Mouse (Mus musculus) layer of hippocampus, postnatal 36 days (tissue): ENCODE results near the gene Nlgn1. TPM values are rescaled to one million over a fixed set of nuclear protein-coding genes. Genes with fewer than 3 reads are reported as not detected.
A peak's percentile ranks its signal among the peaks of the same experiment; 100 is the strongest.

Experiments
- DNase-seq, 2 experiments: peaks; one replicate each; pipeline ENCODE4 v3.0.0; 2022
- total RNA-seq, 2 experiments: library from RNA; stranded (reverse); gene quantifications; 2 replicates each; pipeline ENCODE4 v1.2.3; 2021

The Nlgn1 gene
- total RNA-seq, 2 experiments from 2014 or later: 104 to 107 TPM

DNA sequence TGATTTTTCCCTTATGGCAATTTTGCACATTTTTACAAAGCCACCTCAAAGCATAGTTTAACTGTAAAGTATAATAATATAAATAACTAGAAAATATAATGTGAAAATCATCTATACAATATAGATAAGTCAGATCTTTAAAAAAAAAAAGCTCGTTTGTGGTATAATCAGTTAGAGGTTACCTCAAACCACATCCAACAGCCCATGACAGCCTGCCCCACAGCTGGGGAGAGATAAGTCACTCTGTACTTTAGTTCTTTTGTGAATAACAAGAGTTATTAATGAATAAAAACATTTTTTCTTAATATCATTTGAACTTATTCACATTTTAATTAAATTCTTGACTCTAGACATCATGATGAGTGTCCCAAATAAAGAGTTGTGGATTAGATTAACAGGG lies 130.8 kb downstream of the Nlgn1 start:
- no peak for DNase-seq

GRCm38 (mm10) chr3:26194970-26195369 lies 137.3 kb downstream of the Nlgn1 start:
- no peak for DNase-seq

GRCm38 (mm10) chr3:26181013-26181412 lies 151.2 kb downstream of the Nlgn1 start:
- DNase-seq: no peak

DNA sequence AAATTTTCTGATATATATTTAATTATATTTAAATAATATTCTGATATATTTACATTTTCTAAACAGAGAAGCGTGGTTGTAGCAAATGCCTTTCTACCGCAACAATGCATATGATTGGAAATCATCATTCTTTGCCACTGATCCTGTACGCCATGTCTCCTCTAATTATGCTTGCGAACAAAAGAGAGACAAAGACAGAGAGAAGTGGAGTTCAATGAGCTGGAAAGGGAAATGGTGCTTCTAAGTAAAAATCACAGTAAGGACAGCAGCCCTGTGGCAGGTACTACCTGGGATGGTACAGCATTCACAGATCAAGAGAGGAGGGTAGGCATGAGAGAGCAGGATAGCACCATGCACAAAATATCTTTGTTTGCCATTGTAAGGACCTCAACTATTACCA lies 156.9 kb downstream of the Nlgn1 start:
- DNase-seq: no peak

- DNase-seq: no peak
Measured at GRCm38 (mm10) chr3:26174257-26174656, 158.0 kb downstream of the Nlgn1 start.

- DNase-seq: no peak
Measured at GRCm38 (mm10) chr3:26173613-26174012, 158.6 kb downstream of the Nlgn1 start.

DNA sequence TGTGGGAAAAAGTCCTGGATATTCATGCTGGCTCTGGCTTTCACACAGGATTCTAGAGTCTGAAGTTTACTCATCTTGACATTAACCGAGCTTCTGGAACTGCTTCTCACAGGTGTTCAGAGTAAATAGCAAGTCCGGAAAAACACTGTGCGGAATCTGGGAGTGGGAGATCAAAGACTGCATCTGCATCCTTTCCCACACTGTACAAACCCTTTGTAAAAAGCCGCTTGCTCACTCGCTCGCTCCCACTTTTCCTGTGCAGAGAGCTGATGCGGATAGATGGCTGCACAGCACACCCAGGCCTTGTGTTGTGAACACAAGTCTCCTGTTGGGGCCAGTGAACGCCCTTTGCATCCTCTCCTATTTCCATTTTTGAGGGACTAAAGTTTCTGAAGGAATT lies 165.5 kb downstream of the Nlgn1 start:
- DNase-seq: no peak

DNA sequence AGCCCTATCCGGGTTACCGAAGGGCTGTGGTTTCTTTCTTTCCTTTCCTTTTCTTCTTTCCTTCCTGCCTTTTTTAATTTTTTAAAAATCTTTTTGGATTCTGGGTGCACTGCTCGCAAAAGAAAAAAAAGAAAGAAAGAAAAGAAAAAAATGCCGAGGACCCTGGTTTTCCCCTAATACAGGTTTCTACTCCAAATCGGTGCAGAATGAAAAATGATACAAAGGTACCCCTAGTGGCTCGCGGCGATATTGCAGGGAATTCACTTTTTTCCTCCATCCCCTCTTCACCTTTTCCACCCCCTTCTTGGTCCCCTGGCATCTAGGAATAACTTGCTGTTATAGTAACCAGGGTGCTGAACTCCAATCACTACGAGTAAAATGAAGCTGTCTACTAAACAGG lies 178.5 kb downstream of the Nlgn1 start:
- DNase-seq: peak; percentile 68 to 76

DNA sequence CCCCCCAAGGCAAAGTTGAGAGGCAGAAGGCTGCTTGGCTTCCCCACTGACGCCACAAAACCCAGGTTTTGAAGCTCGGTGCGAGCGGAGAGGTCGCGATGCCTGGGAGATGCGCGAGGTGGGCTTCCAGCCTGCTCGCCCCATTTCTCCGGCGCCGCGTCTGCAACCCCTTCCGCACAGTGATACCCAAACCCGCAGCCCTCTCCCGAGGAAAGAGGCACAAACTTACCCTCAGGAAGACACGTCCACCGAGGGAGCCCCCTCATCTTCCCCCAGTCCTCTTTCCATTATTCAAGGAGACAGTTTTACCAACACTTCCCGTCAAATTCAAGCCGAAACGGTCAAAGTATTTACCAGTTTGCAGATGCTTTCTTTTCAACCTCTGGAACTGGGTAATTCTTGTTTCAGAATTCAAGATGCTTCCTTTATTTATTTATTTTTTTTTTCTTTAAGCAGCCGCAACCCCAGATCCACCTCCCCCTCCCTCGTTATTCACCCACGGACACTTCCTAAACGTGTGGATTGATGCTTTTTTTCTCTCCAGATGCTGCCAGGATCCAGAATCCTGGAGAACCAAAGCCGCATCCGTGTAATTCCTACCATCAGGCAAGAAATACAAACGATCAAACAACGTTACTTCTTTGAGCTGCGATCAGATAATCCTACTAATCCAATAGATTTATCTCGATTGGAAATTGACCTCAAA lies 179.1 kb downstream of the Nlgn1 start:
- peak in 1 of 2 experiments; percentile 48 for DNase-seq

DNA sequence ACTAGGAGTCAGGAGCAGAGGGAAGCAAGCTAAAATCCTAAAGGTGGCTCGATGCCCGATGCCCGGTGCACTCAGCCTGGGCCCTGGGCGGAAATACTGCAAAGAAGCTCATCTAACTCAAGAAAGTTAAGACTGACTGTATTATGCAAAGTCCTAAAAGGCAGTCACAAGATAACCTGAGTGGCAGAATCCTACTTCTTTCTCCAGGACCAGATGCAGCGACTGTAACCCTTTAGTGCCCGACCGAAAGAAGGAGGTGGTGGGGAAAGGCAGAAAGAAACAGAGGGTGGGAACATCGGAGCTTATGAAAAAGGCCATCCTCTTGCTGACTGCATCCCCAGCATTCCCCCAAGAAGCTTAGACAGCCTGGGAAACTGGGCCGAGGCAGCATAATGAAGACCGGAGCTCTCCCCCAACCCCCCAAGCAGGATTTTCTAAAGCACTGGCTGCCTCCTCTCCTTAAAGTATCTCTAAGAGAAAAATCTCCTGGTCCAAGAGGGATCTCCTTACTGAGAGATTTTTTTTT lies 179.7 kb downstream of the Nlgn1 start:
- peak; percentile 57 to 58 for DNase-seq

DNA sequence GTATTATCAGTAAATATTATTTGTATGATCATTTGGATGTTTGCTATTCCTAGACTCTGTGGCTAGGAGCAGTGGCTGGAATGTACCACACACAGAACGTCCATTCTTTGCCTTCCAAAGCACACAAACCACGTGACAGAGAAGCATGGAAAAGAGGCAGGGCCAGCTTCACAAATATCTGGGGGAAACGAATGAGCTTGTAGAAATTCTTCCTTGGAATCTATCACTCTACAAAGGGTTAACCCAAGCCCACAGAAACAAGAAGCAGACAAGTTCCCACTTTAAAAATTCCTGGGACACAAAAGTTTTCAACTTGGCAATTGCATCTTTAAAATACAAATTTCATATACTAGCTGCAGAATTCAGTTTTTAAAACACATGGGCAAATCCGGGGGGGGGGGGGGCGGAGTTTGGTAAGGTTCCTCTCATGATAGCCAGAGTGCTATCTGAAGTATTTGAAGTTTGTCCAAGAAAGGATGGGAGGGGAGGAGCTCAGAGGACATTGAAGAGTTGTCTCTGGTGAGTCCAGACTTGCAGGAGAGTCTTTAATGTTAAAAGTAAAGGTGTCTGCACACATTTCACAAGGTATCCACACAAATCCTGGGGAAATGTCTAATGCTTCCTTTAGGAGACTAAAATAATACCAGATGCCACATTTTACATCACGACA lies 180.8 kb downstream of the Nlgn1 start:
- DNase-seq: no peak

DNA sequence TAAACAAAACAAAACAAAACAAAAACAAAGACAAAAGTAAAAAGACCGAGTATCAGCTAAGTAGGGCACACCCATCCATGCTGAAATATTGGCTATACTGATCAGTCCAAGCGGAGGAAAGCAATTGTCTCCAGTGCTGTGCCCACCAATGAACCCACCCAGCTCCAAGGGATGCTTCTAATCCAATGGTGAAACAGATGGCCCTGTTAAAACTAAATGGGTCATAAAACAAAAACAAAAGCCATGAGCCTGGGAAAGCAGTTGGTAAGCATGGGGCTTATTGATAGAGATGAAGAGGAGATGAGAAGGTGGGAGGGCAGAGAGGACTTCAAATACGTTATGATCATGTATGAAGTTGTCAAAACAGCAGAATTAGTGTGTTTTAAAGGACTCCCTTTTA lies 186.1 kb downstream of the Nlgn1 start:
- no peak for DNase-seq

GRCm38 (mm10) chr3:26145441-26145840 lies 186.8 kb downstream of the Nlgn1 start:
- no peak for DNase-seq

DNA sequence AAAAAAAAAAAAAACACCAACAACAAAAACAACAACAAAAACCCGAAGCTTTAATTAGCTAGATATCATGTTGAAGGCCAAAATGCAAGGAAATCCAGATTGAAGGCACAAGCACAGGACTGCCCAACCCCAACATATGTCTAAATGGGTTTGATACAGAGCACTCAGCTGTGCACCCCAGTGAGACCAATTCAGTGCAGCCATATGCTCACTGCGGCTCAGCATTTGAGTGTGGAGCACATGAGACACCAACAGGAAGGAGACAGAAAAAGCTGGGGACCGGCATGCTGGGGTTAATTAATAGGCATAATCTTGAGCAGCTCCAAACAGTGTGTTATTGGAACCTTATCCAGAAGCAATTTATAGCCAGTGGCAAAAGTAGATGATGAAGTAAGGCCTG lies 190.7 kb downstream of the Nlgn1 start:
- DNase-seq: peak; percentile 18 to 25

DNA sequence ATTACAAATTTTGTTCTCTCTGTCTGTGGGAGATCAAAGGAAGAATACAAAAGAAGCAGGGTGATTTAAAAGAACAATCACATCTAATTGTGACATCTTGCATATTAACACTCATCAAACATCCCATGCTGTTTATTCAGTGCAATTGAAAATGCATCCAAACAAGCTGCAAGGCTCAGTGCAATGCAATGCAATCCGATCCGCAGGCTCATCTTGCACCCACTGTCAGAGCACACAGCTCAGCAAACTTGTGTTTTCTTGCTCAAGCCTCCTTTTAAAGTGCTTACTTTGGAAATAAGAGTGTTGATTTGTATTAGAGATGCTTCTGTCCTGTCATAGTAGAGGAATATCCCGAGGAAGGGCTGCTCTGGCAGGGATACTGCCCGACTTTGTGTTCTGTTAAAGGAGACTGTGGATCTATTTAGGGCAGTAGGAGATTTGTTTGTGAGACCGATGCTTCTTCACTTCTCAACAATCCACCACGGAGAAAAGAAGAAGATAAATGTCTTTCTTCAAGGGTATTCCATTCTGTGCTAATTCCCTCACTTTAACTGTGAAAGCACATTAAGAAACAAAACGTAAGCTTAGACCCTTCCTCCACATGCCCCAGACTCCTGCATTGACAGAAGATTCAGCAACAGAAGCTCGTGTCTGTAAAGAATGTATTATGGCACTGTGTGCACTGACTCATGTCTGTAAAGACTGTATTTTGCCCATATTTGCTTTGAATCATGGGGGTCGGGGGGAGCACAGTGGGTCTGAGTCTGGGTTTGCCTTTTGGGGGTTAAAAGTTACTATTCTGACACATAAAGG lies 197.2 kb downstream of the Nlgn1 start:
- DNase-seq: no peak

DNA sequence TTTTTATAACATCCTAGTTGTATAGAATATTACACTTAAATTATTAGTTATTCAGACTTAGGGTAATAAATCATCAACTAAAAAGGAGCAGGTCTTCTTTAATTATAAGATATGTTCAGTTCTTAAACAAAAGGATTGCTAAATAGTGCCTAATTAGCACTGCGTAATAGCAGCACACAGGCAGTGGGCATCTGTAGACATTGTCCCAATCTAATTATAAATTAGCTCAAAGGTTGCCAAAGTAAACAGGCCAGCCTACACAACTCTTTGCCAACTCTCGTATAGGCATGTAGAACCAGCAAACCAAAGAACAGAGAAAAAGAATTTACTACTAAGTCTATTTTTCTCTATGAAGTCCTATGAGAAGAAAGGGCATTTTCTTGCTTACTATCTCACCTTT lies 201.3 kb downstream of the Nlgn1 start:
- no peak for DNase-seq

- DNase-seq: no peak
Measured at GRCm38 (mm10) chr3:26129455-26129854, 202.8 kb downstream of the Nlgn1 start.

- no peak for DNase-seq
Measured at GRCm38 (mm10) chr3:26117071-26117470, 215.2 kb downstream of the Nlgn1 start.

DNA sequence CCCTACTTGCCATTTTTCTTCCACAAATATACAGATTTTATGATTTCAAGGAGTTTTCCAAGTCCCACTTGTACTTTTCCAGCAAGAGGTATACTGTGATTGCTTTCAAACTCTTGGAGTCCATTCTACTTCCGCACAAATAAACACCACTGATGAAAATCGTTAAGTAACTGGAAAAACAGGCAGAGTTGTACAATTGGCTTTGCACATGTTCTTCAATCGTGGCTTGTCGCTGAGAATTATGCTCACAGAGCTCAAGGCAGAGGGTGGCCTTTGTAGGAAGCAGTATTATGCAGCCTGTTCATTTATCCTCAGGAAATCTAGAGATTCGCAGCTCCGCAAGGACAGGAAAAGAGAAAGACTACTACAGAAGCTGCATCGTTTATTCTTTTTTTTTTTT lies 225.9 kb downstream of the Nlgn1 start:
- DNase-seq: no peak

- no peak for DNase-seq
Measured at GRCm38 (mm10) chr3:26105528-26105927, 226.7 kb downstream of the Nlgn1 start.

GRCm38 (mm10) chr3:26102271-26102670 lies 230.0 kb downstream of the Nlgn1 start:
- no peak for DNase-seq

DNA sequence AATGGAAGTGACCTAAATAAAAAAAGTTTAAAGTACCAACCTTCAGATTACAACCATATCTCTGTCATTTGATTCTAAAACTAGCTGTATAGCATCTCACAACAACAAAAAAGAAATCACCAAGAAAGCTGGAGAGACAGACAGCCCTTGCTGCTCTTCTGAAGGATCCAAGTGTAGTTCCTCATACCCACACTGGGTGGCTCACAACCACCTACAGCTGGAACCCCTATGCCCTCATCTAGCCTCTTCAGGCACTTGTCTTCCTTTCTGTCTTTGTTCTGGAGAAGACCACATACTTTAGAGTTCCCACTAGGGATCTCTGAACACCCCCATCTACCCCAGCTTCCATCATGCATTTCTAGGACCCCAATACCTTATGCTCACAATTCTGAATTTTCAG lies 236.7 kb downstream of the Nlgn1 start:
- no peak for DNase-seq

GRCm38 (mm10) chr3:26069366-26069765 lies 262.9 kb downstream of the Nlgn1 start:
- no peak for DNase-seq
